Mouse (Mus musculus) right cerebral cortex, postnatal 25 days (tissue): ENCODE measurements around the gene Gm10803.
"Not testable (repeated sequence)": the region's sequence is repeated elsewhere in the genome, so short reads cannot be mapped to it uniquely, and the experiment has no call there.

ENCODE experiments used
- DNase-seq: peaks from one replicate; pipeline ENCODE4 v3.0.0; 2022

The Gm10803 gene

DNA sequence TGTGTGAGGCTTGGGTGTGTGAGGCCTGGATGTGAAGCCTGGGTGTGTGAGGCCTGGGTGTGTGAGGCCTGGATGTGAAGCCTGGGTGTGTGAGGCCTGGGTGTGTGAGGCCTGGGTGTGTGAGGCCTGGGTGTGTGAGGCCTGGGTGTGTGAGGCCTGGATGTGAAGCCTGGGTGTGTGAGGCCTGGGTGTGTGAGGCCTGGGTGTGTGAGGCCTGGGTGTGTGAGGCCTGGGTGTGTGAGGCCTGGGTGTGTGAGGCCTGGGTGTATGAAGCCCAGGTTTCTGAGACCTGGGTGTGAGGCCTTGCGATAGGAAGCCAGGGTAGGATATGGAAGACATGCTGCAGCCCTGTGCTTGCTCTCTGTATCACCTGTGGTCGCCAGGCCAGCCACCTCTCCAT, at the start of gene Gm10803:
Gene Gm10803, plus strand, starts transcription at position 301 of the 400 bp plus-strand sequence.
- DNase-seq: not testable (repeated sequence)

DNA sequence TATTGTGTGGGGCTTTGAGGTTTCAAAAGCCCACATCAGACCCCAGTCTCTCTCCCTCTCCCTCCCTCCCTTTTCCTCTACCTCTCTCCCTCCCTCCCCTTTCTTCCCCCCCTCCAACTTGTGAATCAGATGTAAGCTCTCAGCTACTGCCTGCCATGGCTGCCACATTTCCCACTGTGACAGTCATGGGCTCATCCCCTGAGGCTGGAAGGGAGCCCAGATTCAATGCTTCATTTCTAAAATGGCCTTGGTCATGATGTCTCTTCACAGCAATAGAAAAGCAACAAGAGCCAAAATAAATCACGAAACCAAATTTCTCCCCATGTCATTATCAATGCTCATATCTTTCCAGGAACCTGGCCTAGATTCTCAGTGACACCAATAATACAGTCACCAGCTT, 49.5 kb upstream of the Gm10803 start:
- DNase-seq: peak; percentile 25

DNA sequence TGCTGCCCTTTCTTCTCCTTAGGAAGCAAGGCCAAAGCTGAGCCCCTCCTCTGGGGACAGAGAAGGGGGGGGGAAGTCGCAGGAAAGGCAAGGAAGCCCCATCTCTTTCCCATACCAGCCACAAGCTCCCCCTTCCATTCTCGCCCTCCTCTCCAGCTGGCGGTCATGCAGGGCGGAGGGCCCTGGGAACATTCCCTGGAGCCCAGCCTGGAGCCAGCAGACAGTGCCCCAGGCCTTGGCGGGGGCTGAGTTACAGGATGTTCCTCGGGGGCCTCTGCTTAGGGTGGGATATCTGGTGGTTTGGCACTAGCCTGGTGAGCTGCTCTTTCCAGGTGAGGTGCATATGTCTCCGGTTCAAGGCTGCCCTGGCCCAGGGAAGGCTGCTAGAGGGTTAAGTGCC, 48.2 kb upstream of the Gm10803 start:
- no peak for DNase-seq

DNA sequence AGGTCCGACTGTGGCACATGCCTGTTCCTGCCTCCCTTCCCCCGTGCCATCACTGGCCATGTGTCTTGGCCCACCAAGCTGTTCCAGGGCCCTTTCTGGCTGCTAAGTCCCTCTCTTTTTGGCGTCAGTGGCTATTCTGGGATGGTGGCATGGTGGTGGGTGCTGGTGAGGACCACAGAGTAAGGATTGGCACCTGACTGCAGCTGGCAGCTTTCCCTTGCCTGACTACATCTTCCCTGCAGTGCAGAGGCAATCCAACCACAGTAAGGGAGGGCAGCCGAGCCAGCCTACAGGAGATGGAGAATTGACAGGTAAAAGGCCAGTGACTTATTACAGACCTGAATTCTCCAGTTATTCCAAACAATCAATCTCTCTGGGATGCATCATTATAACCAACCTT, 45.1 kb upstream of the Gm10803 start:
- DNase-seq: no peak

DNA sequence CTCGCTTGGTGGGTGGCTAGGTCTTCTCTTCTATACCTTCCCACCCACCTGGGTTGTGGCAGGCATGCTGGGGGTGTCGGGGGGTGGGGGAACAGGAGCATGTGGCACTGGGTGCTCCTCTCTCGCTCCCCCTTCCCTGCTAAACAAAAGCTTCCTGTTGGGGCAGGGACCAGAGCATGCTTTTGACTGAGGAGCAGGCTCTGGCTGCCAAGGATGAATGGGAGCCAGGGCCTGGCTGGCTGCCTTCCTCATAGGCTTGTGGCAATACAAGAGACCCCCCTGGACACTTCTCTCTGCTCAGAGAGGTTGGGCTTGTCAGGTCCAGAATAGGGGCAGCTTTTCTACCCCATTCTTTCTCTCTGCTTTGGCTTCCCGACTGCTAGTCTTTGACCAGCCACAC, 39.3 kb upstream of the Gm10803 start:
- no peak for DNase-seq

DNA sequence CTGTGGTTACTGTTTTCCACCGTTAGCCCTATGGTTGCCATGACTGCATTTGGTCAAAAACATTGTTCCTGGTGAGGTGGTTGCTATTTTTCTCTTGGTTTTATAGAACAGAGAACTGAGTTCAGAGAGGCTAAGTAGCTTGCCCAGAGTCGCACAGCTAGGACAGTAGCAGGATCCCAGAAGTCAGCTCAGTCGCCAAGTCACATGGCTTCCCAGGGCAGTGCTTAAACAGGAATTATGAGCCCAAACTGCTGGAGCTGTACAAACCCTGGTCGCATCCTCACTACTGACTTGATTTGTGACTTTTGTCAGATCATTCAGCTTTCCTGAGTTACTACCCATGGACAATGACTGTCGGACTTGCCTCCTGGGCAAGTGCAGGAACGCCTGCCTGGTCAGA, 38.8 kb upstream of the Gm10803 start:
- DNase-seq: no peak

DNA sequence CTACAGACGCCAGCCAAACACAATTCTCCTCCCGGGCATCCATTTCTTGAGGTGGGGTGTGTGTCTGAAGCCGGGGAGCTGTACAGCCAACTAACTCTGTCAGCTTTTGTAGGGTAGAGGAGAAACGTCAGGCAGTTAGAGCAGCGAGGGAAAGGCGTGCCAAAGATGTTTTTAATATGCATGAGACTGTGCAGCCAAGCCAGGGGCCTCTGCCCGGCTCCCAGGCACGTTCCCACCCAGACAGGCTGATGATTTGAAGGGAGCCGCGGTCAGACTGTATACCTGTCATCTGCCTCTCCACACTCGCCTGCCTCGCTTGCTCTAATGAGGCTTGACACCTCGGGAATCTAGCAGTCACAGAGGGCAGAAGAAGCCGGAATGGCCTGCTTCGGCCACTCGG, 38.4 kb upstream of the Gm10803 start:
- DNase-seq: no peak

DNA sequence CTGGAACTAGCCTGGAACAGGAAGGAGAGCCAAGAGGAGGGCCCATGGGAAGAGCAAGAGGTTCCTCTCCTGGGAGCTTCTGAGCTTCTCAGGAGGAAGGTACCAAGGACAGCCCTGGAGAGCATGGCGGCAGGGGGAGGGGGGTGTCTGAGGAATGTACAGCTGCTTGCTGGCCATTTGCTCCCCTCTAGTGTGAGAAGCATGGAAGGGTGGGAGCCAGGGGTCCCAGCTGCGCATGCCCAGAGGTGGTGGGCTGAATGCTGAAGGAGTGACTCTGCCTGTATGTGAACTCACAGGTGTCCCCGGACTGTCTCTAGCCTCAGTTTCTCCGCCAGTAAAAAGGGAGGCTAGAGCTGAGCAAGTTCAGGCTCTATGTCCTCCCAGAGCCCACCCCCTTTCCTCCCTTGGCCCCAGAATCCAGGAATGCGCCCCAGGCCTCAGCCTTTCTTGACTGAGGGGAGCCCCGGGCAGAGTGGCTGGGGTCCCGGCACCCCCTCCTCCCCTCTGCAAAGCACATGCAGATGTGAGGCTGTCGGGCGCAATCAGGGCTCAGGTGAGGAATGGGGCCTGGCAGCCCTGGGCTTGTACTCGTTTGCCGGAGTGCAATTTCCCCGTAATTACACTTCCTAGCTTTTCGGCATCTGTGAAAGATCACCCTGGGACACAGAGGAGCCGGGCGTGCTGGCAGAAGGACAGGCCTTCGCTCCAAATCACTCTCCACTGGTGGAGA, 35.2 kb upstream of the Gm10803 start:
- no peak for DNase-seq

DNA sequence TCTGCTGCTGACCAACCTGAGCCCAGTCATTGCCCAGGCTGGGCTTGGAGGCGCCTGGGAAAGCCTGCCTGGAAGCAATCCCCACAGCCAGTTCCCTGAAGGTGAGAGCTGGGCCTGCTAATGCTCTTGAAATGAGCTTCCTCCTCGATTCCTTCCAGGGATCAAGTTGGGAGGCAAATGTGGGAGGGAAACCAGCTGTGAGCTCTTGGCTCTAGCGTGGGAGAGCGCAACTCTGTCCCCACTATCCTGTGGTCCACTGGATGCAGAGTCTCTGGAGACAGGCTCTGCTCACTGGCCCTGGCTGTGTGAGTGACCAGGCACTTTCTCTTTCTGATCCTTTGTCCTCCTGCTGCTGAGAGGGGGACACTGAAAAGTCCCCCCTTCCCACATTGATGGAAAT, 30.8 kb upstream of the Gm10803 start:
- DNase-seq: no peak

DNA sequence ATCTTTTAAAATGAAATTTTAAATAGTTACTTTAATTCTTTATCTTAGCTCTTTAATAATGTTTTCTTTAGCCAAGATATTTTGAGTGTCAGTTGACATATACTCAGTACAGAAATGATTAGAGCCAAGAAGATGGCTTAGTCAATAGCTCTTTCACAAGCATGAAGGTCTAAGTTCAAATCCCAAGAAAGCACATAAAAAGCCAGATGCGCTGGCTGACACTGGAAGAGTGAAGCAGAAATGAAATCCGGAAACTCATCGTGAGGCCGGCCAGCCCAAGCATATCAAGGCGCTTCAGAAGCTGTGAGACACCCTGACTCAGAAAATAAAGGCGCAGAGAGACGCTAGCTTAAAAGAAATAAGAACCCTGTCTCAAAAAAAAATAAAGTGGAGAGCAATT, 26.5 kb upstream of the Gm10803 start:
- no peak for DNase-seq

DNA sequence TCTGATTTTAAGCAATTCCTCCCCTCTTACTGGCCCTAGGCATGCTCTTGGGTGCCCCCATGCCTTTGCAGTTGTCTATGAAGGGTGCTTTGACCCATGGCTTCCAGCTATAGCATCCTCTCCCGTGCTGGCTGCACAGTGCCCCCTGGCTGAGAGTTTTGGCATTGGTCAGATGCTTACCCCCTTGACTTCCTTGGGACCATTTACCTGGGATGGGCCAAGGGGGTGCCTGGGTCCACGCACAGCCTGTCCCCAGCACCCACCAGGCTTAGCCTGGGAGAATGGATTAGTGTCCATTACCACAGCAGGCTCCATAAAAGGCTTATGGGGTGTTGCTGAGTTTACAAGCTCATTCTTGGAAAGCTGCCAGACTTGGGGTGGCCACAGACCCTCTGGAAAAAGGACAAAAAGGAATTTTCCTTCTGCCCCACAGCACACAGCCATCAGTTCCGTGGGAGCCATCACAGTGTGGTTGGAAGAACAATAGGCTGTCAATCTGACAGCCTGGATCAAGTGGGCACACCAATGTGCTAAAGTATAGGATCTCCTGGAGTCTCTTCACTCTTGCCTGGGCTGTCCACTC, 22.9 kb upstream of the Gm10803 start:
- DNase-seq: no peak

DNA sequence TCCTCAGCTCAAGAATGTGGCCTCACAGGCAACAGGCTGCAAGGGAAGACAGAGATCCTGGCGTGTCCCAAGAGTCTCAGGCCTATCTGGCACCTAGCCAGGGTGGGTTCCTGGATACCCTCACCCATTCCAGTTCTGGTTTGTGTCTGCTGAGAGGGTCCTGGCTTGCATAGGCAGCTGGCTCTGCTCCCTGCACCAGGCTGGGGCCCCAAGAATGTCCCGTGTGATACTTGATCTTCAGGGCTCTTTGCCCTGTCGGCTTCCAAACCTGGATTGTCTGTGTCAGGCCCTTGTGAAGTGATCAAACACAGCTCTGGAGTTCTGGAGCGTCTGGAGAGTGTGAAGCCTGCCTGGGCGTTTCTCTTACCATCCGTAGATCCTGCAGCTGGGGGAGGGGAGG, 22.2 kb upstream of the Gm10803 start:
- DNase-seq: no peak

DNA sequence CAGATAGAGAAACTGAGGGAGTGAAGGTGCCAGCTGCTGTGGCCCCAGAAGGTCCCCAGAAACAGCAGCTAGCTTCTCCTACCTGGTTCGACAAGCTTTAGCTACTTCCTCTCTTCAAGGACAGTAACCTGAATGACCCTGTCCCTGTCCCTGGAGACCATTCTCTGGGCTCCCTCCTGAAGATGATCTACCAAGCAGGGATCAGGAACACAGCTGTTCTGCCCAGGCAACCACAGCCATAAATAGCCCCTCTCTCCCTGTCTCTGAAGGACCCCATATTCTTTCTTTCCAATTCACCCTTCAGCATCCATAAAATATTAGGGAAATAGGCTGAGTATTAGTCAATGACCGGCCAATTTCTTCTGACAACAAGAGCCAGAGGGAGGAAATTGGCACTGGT, 18.6 kb upstream of the Gm10803 start:
- DNase-seq: no peak

DNA sequence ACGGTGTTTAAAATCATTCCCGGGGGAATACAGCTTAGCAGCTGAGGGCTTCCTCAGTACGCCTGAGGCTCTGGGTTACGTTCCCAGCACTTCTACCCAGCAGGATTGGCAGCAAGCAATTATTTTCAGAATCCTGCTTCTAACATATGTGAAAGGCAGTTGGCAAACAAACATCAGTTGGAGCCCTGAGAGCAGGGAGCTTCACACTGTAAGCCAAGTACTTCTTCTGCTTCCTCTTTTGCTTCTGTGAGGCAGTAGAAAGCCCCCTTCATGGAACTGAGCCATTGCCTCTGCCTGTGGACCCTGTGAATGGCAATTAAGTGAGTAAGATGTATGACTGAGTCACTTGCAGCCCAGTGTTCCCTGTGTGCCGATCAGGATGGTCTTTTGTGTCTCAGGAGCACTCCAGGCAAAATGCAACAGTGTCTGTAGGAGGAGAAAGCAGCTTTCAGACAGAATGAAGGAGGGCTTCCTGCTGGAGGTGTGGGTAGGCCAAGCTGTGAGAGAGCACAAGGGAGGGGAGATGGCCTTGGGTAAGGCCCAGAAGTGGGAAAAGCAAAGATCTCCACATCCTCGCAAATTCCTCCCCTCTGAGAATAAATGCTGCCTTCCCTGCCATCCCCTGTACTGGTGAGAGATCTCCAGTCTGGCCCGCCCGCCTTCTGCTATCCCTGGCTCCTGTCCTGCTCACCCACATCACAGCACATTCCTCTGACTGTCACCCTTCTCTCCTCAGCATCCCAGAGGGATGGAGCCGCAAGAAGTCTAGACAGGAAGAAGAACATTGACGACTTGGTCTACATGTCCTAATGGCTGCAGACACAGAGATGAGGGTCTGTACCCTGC, 7.5 kb upstream of the Gm10803 start:
- no peak for DNase-seq

DNA sequence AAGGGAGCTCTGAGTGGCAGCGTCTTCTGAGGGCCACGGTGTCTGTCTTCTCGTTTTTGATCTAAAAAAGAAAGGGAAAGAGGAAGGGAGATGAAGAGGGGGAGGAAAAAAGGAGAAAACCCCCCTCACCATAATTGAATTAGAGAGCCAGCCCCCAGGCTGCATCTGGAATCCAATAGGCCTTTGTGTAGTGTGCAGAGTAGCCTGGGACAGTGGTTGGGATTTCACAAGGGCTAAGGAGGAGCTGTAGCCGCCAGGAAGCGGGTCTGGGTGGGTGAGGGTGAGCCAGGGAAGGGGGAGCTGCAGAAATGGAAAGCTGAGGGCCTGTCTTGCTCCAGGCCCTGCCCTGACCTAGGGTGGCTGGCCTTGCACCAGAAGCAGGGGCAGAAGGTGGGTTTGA, 6.5 kb upstream of the Gm10803 start:
- DNase-seq: no peak

DNA sequence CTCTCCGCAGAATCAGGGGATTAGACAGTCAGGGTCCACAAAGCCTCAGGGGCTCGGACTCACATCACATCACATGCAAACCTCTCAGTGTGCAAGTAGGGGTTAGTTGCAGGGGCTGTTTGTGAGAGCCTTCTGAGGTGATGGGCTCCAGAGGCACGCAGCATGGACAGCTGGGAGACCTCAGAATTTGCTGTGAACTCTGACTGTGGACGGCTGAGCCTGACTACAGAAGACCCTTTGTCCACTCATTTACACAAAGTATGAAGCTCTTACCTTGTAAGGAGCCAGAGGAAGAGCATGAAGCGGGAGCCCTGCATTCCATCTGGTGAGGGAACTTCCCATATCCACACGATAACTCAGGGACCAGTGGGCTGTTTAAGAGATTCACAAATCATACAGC, 5.3 kb downstream of the Gm10803 start:
- DNase-seq: no peak

DNA sequence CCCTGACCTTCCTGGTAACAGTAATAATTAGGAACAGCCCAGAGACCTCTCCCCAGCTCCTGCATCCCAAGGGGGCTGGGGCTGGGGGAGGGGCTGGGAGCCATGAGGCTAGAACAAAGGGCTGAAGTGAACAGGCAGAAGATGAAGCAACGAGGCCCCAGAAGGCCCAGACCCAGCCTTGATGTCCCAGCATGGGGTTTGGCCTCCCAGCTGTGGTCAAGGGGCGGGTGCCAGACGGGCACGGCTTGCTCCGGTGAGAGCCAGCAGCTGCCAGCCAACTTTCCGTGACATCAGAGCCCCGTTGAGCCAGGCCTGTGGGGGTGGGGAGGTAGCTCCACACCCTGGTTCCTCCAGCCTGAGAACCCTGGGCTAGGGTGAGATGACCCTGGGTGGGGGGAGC, 7.3 kb downstream of the Gm10803 start:
- no peak for DNase-seq

DNA sequence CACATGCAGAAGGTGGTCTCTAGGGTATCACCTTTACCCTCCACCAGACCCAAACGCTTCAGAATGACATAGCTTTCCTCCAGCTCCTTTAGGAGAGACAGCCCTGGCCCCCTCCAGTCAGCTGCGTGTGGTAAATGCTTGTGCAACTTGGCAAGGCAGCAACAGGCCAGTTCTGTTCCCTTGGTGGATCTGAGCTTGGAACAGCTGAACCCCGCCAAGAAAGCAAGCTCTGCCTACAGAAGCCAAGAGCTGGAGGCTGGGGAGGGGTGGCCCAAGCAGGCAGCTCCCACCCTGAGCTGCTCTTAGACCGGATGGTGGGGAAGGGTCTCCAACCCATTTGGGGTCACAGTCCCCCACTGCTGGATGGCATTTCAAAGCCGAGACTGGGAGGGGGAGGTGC, 12.2 kb downstream of the Gm10803 start:
- DNase-seq: no peak

DNA sequence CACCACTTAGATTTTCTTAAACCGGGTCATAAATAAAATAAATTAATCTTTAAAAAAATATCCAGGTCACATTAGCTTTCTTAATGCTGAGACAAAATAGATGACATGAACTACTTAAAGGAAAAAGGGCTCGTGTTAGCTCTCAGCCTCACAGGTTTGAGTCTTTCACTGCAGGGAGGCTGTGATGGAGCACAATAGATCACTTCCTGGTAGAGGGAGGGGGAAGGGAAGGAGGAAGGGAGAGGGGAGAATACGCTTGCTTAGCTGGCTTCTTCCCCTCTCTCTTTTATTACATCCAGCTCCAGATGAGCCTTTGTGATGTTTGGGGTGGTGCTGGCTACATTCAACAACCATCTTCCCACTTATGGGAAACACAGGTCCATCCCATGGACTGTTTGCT, 20.9 kb downstream of the Gm10803 start:
- DNase-seq: no peak

DNA sequence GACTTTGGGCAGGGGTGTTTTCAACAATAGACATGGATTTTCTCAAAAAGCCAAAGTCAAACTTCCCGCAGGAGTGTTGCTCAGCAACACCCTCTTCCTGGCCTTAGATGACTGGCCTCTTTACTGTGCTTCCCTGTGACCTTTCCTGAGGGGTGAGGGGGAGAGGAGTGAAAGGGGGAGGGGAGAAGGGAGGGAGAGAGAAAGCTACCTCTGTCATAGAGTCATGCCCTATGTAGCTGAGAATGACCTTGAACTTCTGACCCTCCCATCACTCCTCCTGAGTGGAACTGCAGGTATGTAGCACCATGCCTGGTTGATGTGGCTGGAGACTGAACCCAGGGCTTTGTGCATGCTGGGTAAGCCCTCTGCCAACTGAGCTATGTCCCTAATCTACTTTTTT, 25.5 kb downstream of the Gm10803 start:
- no peak for DNase-seq

DNA sequence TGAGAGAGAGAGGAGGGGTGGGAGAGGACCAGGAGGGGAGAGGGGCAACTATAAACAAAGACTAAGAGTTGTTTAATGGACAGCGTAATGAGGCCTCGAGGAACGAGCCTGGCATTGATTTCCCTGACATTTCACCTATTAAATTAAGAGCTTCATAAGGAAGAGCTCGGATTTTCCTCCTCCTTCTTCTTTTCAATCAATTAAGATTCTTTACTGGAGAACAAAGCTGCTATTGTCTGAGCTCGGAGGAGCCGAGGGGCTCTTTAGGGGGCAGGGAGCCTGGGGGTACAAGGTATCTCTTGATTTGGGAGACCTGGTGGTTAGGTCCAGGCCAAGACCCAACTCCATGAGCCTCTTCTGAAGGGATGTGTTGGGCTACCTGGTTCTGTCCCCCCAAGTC, 27.1 kb downstream of the Gm10803 start:
- no peak for DNase-seq

DNA sequence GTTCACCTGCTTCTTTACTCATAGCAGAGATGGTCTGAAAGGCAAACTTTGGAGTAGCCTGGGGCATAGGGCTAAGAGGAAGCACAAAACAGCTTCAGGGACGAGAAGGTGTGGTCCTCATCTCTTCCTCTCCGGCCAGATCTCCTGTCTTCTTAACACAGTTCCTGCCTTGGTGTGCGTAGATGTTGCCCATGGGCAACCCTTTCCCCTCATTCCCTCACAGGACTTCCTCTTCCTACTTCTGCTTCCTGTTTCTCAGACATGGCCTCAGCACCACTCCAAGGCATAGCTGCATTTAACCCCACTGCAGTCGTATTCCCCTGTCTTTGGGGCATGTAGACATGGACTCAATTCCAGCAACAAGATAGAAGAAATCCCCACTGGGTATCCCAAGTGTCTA, 29.5 kb downstream of the Gm10803 start:
- no peak for DNase-seq

DNA sequence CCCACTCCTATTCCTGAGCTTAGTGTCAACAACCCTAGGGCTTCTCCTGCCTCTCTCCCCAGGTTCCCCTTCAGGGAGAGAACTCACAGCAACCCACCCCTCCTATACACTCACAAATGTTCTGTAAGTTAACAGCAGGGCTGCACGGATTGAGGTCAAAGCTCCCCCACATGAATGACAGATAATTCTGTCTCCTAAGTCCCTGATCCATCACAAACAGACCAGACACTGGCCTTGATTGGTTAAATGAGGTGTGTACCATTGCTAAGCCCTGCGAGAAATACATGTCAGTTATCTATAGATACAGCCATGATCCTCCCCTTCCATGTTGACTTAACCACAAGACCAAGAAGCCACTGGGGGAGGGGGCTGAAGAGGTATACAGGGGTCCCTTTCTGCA, 31.3 kb downstream of the Gm10803 start:
- DNase-seq: no peak

DNA sequence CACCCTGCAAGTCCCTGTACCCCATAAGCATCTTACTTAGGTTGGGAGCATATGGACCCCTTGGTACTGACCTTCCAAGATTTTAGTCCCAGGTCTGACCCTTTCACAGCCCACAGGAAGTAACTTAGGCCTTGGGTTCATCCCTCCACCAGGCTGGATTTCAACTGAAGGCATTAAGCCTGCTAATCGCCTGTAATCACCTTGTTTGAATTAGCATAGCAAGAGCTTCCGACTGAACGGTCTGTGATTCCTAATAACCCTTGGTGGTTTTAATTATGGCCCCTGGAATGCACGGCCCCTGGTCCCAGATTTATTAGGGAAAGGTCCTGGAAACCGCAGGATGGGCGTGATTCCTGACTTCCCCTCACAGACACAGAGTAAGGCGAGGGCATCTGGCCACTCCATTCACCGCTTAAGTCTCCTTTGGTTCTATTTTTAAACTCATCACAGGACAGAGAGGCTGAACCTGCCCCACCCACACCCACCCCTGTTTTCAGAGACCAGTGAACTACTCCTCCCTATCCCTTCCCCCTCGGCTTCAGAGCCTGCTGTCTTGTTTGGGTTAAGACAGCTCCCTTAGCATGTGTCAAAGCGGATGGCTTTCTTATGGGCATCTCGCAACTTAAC, 31.9 kb downstream of the Gm10803 start:
- no peak for DNase-seq
